Mouse (Mus musculus) hindbrain, embryonic 10.5 days (tissue): ENCODE data around the gene Msmb. TPM values are rescaled to one million over a fixed set of nuclear protein-coding genes. Genes with fewer than 3 reads are reported as not detected.
A peak's percentile ranks its signal among the peaks of the same experiment; 100 is the strongest.
"Not testable (repeated sequence)": the region's sequence is repeated elsewhere in the genome, so short reads cannot be mapped to it uniquely, and the experiment has no call there.

Source experiments
- DNase-seq: peaks from one replicate; pipeline ENCODE4 v3.0.0-alpha.2; 2017; ENCODE audit warnings: low spot score
- H3K27ac ChIP-seq: fragments of 300-500 bp; sonication (generic); 2 replicates; pipeline ENCODE4 v1.5.1; 2016; ENCODE audit warnings: mild to moderate bottlenecking, moderate library complexity
- H3K27me3 ChIP-seq: fragments of 300-500 bp; sonication (generic); 2 replicates; pipeline ENCODE4 v1.6.1; 2016; ENCODE audit warnings: mild to moderate bottlenecking; ENCODE audit not compliant: poor library complexity, insufficient read depth, severe bottlenecking
- H3K36me3 ChIP-seq: fragments of 300-500 bp; sonication (generic); 2 replicates; pipeline ENCODE4 v1.6.1; 2016; ENCODE audit warnings: mild to moderate bottlenecking, moderate library complexity
- H3K4me1 ChIP-seq: fragments of 300-500 bp; sonication (generic); replicated peaks from 2 replicates; pipeline ENCODE4 v1.6.1; 2016; ENCODE audit warnings: mild to moderate bottlenecking
- H3K4me3 ChIP-seq: fragments of 300-500 bp; sonication (generic); 2 replicates; pipeline ENCODE4 v1.5.1; 2016; ENCODE audit warnings: mild to moderate bottlenecking, moderate library complexity
- H3K9me3 ChIP-seq: fragments of 300-500 bp; sonication (generic); 2 replicates; pipeline ENCODE4 v1.6.1; 2016; ENCODE audit warnings: mild to moderate bottlenecking, moderate library complexity
- WGBS: fragments of 180-500 bp; shearing (Covaris S2); methylation state at CpG from one replicate; pipeline ENCODE4 v1.1.7; 2016; 5-methylcytosine and 5-hydroxymethylcytosine counted together
- polyA plus RNA-seq: library from polyadenylated mRNA; unstranded; fragments of >200 nt; fragmentation: Nextera tagmentation; extraction: Ambion mirVana; gene quantifications from 2 replicates; pipeline ENCODE4 v1.2.1, GENCODE M21; 2016

Msmb gene
- polyA plus RNA-seq, 1 experiment from 2014 or later, result not detected

DNA sequence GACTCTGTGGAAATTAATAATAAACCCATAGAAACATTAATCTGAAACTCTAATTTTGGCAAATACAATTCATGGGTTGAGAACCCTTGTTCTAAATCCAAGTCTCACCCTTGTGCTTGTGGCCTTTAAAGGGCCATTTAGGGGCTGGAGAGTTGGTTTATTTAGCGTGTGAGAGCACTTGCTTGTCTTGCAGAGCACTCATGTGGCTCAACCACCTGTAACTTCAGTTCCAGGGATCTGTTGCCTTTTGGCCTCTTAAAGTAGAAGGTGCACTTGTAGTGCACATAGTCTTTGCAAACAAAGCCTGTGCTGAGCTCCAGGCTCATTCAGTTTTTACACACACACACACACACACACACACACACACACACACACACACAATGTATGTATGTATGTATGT lies 25.0 kb downstream of the Msmb start:
- no peak for DNase-seq
- Histone ChIP-seq H3K9me3 (no peaks in the 10 kb centered on the region), H3K36me3 (0 out of 2 replicates have a peak, but pooled peaks cover 4% of the 10 kb centered on the region), H3K4me3 (peak overlapping the region; percentile 1; the same call in 1 of the 2 replicates), H3K27ac (no peak overlapping the region), H3K4me1 (peaks cover 15% of the 10 kb centered on the region), H3K27me3 (no peaks in the 10 kb centered on the region)
- 77% methylated on average over 1 of the region's 1 CpGs for WGBS

DNA sequence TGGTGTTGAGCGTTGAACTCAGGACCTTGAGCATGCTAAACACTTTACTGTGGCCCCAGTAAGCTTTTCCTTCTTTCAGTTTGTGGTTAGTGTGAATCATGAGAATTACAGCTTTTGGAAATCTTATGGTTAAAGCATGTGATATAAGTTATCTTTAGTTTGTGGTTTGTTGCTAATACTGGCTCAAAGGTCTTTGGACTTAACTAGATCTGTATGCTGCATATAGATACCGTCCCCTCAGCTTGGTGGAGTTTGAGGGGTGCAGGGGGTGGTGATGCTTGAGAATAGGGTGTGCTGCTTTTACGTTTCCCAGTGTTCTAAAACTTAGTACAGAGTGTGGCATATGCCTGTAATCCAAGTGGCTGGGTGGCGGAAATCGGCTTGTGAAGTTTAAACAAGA lies 25.5 kb downstream of the Msmb start:
- peak overlapping the region; percentile 11; the same call in 1 of the 2 replicates for H3K4me3 ChIP-seq
- H3K27ac ChIP-seq, result no peak overlapping the region
- DNase-seq, result no peak
- peaks cover 15% of the 10 kb centered on the region for H3K4me1 ChIP-seq
- 90% methylated on average over 5 of the region's 5 CpGs for WGBS
- H3K9me3 ChIP-seq, result no peaks in the 10 kb centered on the region
- peaks cover 8% of the 10 kb centered on the region; the same call in 1 of the 2 replicates for H3K36me3 ChIP-seq
- no peaks in the 10 kb centered on the region for H3K27me3 ChIP-seq

DNA sequence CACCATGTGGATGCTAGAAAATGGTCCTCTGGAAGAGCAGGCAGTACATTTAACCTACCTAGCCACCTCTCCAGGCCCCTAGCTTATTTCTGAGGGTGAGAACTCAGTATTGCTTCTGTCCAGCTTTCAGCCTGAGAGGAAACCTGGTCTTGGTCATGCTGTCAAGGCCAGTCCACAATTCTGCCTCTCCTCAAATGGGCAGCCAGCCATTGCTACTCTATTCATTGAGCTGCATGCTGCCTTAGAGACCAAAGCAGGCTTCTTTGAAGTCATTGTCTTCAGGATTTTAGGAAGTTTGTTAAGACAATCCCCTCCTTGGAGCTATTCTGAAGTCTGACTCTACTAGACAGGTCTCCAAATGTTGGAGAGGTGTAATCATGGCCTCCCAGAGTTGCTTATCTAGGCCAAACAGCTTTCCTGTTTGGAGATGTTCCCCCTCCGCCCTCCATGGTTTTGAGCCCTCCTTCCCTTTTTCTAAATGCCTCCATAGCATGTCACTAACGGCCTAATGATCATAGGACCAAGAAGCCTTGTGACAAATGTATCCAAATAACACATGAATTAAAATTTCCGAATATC lies 26.9 kb downstream of the Msmb start:
- no peak overlapping the region for H3K27ac ChIP-seq
- WGBS, result 78% methylated on average over 3 of the region's 3 CpGs

DNA sequence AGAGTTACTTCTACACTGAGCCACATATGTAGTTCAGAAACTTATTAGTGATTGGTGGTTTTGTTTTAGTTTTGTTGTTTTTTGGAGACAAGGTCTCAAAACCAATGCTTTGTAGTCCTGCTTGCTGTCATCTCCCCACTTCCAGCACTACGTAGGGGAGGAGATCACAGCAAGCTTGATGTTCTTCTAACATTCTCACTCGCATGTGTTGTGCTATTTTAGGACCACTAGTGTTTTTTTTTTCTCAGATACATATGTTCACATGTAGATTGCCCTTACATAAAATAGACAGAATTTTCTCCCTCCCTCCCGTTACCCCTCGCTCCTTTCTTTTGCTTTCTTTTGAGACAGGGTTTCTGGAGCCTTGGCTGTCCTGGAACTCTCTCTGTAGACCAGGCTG lies 28.3 kb downstream of the Msmb start:
- Histone ChIP-seq H3K9me3 (no peaks in the 10 kb centered on the region), H3K4me1 (peaks cover 11% of the 10 kb centered on the region), H3K27me3 (no peaks in the 10 kb centered on the region), H3K4me3 (no peak overlapping the region), H3K27ac (no peak overlapping the region), H3K36me3 (peaks cover 35% of the 10 kb centered on the region)
- DNase-seq, result no peak
- 93% methylated on average over 4 of the region's 4 CpGs for WGBS

More for the DNA sequence above, 26.9 kb downstream of the Msmb start:
- H3K27me3 ChIP-seq, result no peaks in the 10 kb centered on the region
- DNase-seq, result no peak
- no peaks in the 10 kb centered on the region for H3K9me3 ChIP-seq
- H3K4me3 ChIP-seq, result no peak overlapping the region
- H3K36me3 ChIP-seq, result peaks cover 22% of the 10 kb centered on the region
- H3K4me1 ChIP-seq, result peaks cover 15% of the 10 kb centered on the region

DNA sequence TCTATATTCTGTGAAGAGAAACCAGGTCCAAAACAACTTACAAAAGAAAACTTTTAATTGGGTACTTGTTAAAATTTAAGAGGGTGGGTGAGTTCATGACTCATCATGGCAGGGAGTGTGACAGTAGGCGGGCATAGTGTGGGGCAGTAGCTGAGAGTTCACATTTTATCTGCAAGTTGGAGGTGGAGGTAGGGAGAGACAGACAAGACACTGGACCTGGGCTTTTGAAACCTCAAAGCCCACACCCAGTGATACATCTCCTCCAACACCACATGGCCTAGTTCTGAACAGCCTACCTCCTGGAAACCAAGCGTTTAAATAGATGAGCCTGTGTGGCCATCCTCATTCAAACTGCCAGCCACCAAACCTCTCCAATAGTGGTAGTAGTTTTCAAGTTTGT lies 33.5 kb downstream of the Msmb start:
- no peaks in the 10 kb centered on the region for H3K9me3 ChIP-seq
- DNase-seq, result no peak
- 86% methylated on average over 2 of the region's 2 CpGs for WGBS
- H3K4me3 ChIP-seq, result no peak overlapping the region
- no peaks in the 10 kb centered on the region for H3K27me3 ChIP-seq
- H3K27ac ChIP-seq, result no peak overlapping the region
- no peaks in the 10 kb centered on the region for H3K4me1 ChIP-seq
- H3K36me3 ChIP-seq, result peaks cover 61% of the 10 kb centered on the region

DNA sequence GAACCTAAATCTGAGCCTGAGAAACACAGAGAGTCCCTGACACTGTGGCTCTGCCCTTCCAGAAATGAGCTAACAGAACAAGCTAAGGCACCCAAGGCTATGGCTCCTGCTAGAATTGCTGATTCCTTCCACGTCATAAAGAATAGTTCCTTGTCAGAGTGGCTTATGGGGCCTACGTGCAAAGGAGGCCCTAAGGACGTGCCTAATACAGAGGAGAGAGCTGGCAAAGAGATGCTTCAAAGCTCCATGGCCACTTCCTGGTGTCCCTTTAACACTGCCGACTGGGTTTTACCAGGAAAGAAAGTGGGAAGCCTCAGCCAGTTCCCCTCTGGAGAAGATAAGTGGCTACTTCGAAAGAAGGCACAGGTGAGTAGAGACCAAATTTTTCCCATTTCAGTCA lies 34.8 kb downstream of the Msmb start:
- 87% methylated on average over 5 of the region's 5 CpGs for WGBS
- peaks cover 69% of the 10 kb centered on the region for H3K36me3 ChIP-seq
- H3K4me1 ChIP-seq, H3K4me3 ChIP-seq, H3K27ac ChIP-seq, H3K9me3 ChIP-seq, H3K27me3 ChIP-seq, DNase-seq: not testable (repeated sequence)

DNA sequence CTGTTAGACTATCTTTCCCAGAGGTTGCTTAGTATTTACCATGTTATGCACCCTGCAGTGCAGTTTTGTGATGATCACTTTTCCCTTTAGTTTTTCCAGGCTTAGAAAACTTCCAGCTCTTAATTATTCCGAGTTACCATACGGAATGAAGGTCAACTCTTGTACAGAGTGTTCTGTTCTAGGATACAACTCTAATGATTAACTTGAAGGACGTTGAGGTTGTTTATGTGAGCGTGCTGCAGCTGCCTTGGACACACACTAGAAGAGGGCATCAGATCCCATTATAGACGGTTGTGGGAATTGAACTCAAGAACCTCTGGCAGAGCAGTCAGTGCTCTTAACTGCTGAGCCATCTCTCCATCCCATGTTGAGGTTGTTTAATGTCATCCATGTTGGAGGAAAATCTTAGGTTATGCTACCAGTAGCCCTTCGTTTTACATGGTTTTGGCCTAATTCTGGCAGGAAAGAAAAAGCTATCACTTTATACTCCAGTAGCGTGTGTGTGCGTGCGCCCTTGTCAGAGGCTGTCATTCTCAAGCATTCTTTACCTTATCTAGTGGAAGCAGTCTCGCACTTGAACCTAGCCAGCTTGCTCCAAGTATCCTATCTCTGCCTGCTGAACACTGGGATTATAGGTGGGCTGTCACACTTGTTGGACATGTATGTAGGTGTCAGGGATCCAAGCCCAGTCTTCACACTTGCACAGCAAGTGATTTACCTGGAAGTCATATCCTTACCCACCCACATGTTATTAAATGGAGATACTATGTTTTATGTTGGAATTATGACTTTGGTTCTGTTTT lies 37.8 kb downstream of the Msmb start:
- no peak for DNase-seq
- Histone ChIP-seq H3K27ac (no peak overlapping the region), H3K27me3 (no peaks in the 10 kb centered on the region), H3K9me3 (no peaks in the 10 kb centered on the region), H3K4me1 (no peaks in the 10 kb centered on the region), H3K36me3 (peaks cover 73% of the 10 kb centered on the region), H3K4me3 (no peak overlapping the region)
- 93% methylated on average over 10 of the region's 10 CpGs for WGBS

DNA sequence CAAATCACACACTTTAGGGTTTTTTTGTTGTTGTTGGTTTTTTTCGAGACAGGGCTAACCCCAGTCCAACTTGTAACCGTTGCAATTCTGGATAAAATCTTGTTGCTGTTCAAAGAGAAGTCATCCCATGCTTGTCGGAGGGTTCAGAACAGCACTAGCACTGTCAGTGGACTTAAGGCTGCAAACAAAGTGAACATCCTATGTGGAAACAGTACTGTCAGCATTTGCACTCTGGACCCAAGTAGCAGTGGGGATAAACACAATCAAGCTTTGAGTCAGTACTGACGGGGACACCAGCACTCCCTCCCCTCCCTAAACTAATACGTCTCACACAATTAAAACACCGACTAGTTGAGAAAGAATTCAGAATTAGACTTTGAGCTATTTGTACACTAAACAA lies 39.0 kb downstream of the Msmb start:
- DNase-seq, result no peak
- H3K27me3 ChIP-seq, result no peaks in the 10 kb centered on the region
- no peak overlapping the region for H3K27ac ChIP-seq
- H3K4me3 ChIP-seq, result no peak overlapping the region
- H3K36me3 ChIP-seq, result peaks cover 75% of the 10 kb centered on the region
- no peaks in the 10 kb centered on the region for H3K9me3 ChIP-seq
- WGBS, result 92% methylated on average over 6 of the region's 6 CpGs
- H3K4me1 ChIP-seq, result no peaks in the 10 kb centered on the region

DNA sequence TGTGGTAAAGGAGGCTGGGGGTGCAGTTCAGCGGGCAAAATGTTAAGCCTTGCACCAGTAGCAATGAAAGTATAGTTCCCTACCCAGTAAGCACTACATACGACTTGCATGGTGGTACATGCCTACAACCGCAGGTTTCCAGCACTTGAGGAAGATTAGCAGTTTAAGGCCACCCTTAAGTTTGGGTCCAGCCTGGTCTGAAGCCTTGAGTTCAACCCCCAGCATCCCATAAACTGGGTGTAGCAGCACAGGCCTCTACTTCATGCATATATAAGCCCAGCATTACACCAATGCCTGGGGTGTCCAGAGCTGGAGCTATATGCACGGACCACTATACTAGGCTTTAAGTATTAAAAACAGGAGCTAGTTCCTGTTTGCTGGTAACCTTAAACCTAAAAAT lies 42.0 kb downstream of the Msmb start:
- peaks cover 95% of the 10 kb centered on the region for H3K36me3 ChIP-seq
- H3K4me1 ChIP-seq, result no peaks in the 10 kb centered on the region
- WGBS, result 97% methylated on average over 4 of the region's 4 CpGs
- no peak for DNase-seq
- no peaks in the 10 kb centered on the region for H3K9me3 ChIP-seq
- H3K27me3 ChIP-seq, result no peaks in the 10 kb centered on the region
- no peak overlapping the region for H3K4me3 ChIP-seq
- no peak overlapping the region for H3K27ac ChIP-seq

DNA sequence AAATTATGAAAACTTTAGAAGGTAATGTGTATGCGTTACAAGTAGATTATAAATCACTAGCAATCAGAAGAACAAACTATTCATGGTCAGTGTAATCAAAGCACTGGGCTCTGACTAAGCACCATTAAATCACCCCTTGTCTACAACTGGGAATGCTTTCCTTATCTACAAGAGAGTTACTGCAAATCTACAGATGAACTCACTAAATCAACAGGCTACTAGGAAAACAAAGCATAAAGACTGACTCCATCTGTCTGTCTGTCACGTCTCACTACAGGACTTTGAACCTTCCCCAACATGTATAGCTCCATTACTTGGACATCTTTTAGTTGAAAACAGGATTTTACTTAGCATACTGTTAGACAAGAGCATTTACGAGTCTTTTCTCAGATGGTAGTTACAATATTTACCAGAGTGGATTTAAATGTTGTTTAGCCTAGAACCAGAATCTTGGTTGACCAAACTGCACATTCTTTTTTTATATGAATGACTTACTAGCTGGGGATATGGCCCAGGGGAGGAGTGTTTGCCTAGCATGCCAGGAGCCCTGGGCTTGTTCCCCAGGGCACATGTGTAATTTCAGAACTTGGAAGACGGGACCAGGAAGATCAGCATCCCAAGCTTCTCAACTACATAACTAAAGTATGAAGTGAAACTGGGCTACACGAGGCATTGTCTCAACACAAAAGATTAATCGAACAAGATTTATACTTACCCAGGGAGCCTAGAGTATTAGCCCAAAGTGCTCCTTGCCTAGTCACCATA lies 49.0 kb downstream of the Msmb start:
- Histone ChIP-seq H3K4me3 (no peak overlapping the region), H3K27ac (no peak overlapping the region), H3K4me1 (no peaks in the 10 kb centered on the region), H3K9me3 (no peaks in the 10 kb centered on the region), H3K27me3 (no peaks in the 10 kb centered on the region), H3K36me3 (peaks cover 91% of the 10 kb centered on the region)
- DNase-seq, result no peak
- 95% methylated on average over 6 of the region's 6 CpGs for WGBS

DNA sequence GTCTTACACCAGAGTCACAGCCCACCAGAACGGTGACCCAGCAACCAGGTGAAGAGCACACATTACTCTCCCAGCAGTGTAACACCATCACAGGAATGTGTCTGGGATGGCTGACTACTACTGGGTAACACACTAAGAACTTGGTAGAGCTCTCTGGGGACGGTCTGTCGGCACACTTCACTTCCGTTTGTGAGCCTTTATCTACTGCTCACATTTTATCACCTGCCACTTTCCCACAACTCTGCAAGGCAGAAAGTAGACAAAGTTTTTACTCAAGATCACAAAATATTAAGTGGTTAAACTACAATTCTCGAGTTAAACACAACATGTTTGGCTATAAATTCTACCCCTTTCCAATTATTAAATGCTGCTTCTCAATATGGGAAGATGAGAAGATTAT lies 50.1 kb downstream of the Msmb start:
- Histone ChIP-seq H3K36me3 (peaks cover 90% of the 10 kb centered on the region), H3K27ac (no peak overlapping the region), H3K27me3 (no peaks in the 10 kb centered on the region), H3K9me3 (no peaks in the 10 kb centered on the region), H3K4me1 (no peaks in the 10 kb centered on the region), H3K4me3 (no peak overlapping the region)
- WGBS, result 93% methylated on average over 5 of the region's 5 CpGs
- no peak for DNase-seq

DNA sequence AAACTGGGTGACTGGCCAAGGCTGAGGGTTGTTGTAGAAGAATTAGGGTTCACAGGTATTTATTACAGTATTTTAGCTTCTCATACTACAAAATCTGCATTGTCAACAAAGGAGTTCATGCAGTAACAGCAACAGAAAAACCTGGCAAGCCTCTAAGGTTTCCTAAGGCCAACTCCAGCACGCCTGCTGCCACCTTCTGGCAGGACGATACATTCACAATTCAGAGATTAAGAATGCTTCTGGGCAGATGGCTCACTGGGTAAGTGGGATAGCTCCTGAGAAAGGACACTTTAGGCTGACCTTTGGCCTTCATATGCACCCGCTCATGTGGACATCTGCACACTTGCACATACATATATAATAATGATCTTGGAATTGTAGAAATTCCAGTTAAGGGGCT lies 50.6 kb downstream of the Msmb start:
- H3K9me3 ChIP-seq, result no peaks in the 10 kb centered on the region
- H3K4me3 ChIP-seq, result no peak overlapping the region
- no peak overlapping the region for H3K27ac ChIP-seq
- H3K27me3 ChIP-seq, result no peaks in the 10 kb centered on the region
- DNase-seq, result peak; percentile 40
- H3K4me1 ChIP-seq, result no peaks in the 10 kb centered on the region
- WGBS, result 56% methylated on average over 3 of the region's 3 CpGs
- peaks cover 90% of the 10 kb centered on the region for H3K36me3 ChIP-seq

DNA sequence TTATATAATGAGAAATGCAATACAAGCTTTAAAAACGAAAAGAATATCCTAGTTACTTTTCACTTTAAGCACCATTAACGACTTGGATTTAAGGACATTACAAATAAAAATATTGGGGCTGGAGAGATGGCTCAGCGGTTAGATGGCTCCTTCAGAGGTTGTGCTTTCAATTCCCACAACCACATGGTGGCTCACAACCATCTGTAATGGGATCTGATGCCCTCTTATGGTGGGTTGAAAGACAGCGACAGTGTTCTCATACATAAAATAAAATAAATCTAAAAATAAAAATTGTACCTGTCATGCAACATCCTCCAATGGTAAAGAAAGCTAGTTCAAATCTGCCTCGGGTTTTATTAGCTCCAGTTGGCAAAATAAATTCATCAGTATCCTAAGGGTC lies 51.7 kb downstream of the Msmb start:
- not testable (repeated sequence) for H3K4me3 ChIP-seq, H3K9me3 ChIP-seq, H3K27me3 ChIP-seq, H3K4me1 ChIP-seq, H3K27ac ChIP-seq, DNase-seq
- 81% methylated on average over 5 of the region's 5 CpGs for WGBS
- peaks cover 90% of the 10 kb centered on the region for H3K36me3 ChIP-seq
